Mouse (Mus musculus) bone marrow macrophage, adult 2 months (primary cell): ENCODE measurements at regions not wholly inside any gene's neighbourhood (a gene's known extent, or its start where the extent isn't known, plus 50 kb on each side); places are given as distances from the start of the nearest gene placed in this dataset.

Experiments
- CTCF ChIP-seq: IDR thresholded peaks from 2 replicates; pipeline ENCODE4 v1.5.1; 2012; ENCODE audit warnings: low read depth, mild to moderate bottlenecking, low read length, moderate library complexity
- POLR2A ChIP-seq: IDR thresholded peaks from 2 replicates; pipeline ENCODE4 v1.6.1; 2012; ENCODE audit warnings: mild to moderate bottlenecking, low read depth, low read length, borderline replicate concordance

GRCm38 (mm10) chr7:70003200-70003986, 363.1 kb downstream of the Nr2f2 start:
- TF ChIP-seq CTCF: no peak
- no peak for TF ChIP-seq POLR2A
